Comparison of ENCODE assay signal across 8 mouse cellular contexts in genomic region chrX:167091841-167092240, GRCm38 (mm10).
DNase-seq lines count a peak whose midpoint lies in the region; ATAC-seq lines count a peak whose summit lies in the region.
"Had no signal": no experiment of that assay in that cellular context is flagged by ENCODE, and none has a peak within 500 bp of the region (broad histone marks: within the 10 kb centered on the region; RNA-seq: fewer than 3 reads in every experiment).

No protein-coding gene starts in this region.

- no peaks in the 10 kb centered on the region for H3K9me3 ChIP-seq in intestine, embryonic 15.5 days
- H3K9me3 ChIP-seq in megakaryocyte, embryonic 14.5 days = no peaks in the 10 kb centered on the region
- no peaks in the 10 kb centered on the region for H3K9me3 ChIP-seq in forebrain, embryonic 14.5 days (replicated peaks; ENCODE audit: control insufficient read depth, low read length)
- H3K9me3 ChIP-seq: embryonic facial prominence, embryonic 15.5 days had no signal

- no peaks in the 10 kb centered on the region for H3K36me3 ChIP-seq in intestine, embryonic 15.5 days
- no peaks in the 10 kb centered on the region for H3K36me3 ChIP-seq in megakaryocyte, embryonic 14.5 days (replicated peaks; ENCODE audit: low read length)
- H3K36me3 ChIP-seq in forebrain, embryonic 14.5 days (ENCODE audit: control insufficient read depth, insufficient read depth, low read length) = no peaks in the 10 kb centered on the region
- H3K36me3 ChIP-seq: embryonic facial prominence, embryonic 15.5 days had no signal

- no peaks in the 10 kb centered on the region for H3K4me1 ChIP-seq in intestine, embryonic 15.5 days (replicated peaks)
- H3K4me1 ChIP-seq in megakaryocyte, embryonic 14.5 days = peaks cover 59% of the 10 kb centered on the region
- no peaks in the 10 kb centered on the region for H3K4me1 ChIP-seq in forebrain, embryonic 14.5 days (ENCODE audit: control insufficient read depth, insufficient read depth, low read length)
- H3K4me1 ChIP-seq: embryonic facial prominence, embryonic 15.5 days had no signal

- DNase-seq in Muller cell, postnatal 12 days (ENCODE audit: inconsistent ontology term) = peak; percentile 42
- peak; percentile 1 for DNase-seq in adrenal gland, postnatal 25 days
- DNase-seq in cerebellum, adult 9-11 months = no peak
- DNase-seq in forebrain, embryonic 14.5 days (ENCODE audit: low spot score) = no peak
- DNase-seq in ovary, postnatal 14 days (ENCODE audit: low spot score) = no peak

- no peak overlapping the region for H3K4me2 ChIP-seq in intestine, embryonic 15.5 days (replicated peaks)
- no peak overlapping the region for H3K4me2 ChIP-seq in forebrain, embryonic 14.5 days (ENCODE audit: low read length)
- H3K4me2 ChIP-seq: embryonic facial prominence, embryonic 15.5 days had no signal

- peak; percentile 98 for ATAC-seq in intestine, embryonic 15.5 days
- no peak for ATAC-seq in forebrain, embryonic 14.5 days

- no peak overlapping the region for H3K9ac ChIP-seq in intestine, embryonic 15.5 days
- H3K9ac ChIP-seq in forebrain, embryonic 14.5 days (ENCODE audit: low read length) = no peak overlapping the region
- H3K9ac ChIP-seq: embryonic facial prominence, embryonic 15.5 days had no signal

- WGBS in intestine, embryonic 15.5 days = 60% methylated on average over 1 of the region's 1 CpGs
- WGBS in forebrain, embryonic 14.5 days = 92% methylated on average over 1 of the region's 1 CpGs

- no peak overlapping the region for H3K4me3 ChIP-seq in intestine, embryonic 15.5 days (replicated peaks)
- H3K4me3 ChIP-seq in megakaryocyte, embryonic 14.5 days (replicated peaks) = peak overlapping the region; percentile 67
- H3K4me3 ChIP-seq in forebrain, embryonic 14.5 days (ENCODE audit: low read depth, low read length) = no peak overlapping the region
- H3K4me3 ChIP-seq: embryonic facial prominence, embryonic 15.5 days had no signal

- H3K27ac ChIP-seq in intestine, embryonic 15.5 days = 0 out of 2 replicates have a peak overlapping the region, but pooled peaks have one; percentile 3
- H3K27ac ChIP-seq in forebrain, embryonic 14.5 days (ENCODE audit: low read depth, low read length) = no peak overlapping the region
- H3K27ac ChIP-seq: embryonic facial prominence, embryonic 15.5 days had no signal

- no peaks in the 10 kb centered on the region for H3K27me3 ChIP-seq in intestine, embryonic 15.5 days (replicated peaks)
- H3K27me3 ChIP-seq in megakaryocyte, embryonic 14.5 days (replicated peaks) = no peaks in the 10 kb centered on the region
- H3K27me3 ChIP-seq in forebrain, embryonic 14.5 days (replicated peaks; ENCODE audit: control insufficient read depth, insufficient read depth, low read length) = no peaks in the 10 kb centered on the region
- H3K27me3 ChIP-seq: embryonic facial prominence, embryonic 15.5 days had no signal

Comparison
In these comparisons a context has a peak if more than half of its experiments do, and no peak if none do; other contexts are left out.
1. DNase-seq: peak in Muller cell, postnatal 12 days (single experiment) and adrenal gland, postnatal 25 days (single experiment); none in cerebellum, adult 9-11 months (single experiment), forebrain, embryonic 14.5 days (single experiment) and ovary, postnatal 14 days (single experiment).